Mouse (Mus musculus): ENCODE measurements around the gene Ppp2r3a.

DNA sequence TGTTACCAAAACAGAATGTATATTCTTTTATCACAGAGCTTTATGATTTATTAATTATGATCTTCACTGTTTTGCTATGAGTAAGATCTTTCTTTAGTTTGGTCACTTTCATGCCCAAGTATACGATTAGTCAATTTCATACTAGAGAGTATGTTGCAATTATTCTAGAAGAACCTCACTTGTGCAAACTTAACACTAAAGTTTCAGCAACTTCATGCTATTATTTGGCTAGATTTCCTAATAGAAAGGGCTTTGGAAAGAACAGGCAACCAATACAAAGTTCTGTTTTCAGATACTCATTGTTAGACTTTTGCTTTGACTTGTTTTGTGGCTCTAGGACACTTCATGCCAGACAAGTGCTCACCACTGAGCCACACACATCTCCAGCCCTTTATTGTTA lies 91.0 kb downstream of the Ppp2r3a start:
- no peak for TF ChIP-seq POLR2A (IDR thresholded peaks at IDR 0.05; ENCODE audit: borderline replicate concordance, extremely low read depth, insufficient read depth, insufficient read length, poor library complexity, severe bottlenecking)
- no peak for TF ChIP-seq CTCF (IDR thresholded peaks at IDR 0.05; ENCODE audit: borderline replicate concordance, extremely low read depth, insufficient read depth, insufficient read length)

All from brain, embryonic 14.5 days (tissue).